Mouse (Mus musculus) heart, embryonic 11.5 days (tissue): ENCODE data around the gene Cks1b. TPM values are rescaled to one million over a fixed set of nuclear protein-coding genes. Genes with fewer than 3 reads are reported as not detected.

ENCODE experiments used
- ATAC-seq: fragments of 200-750 bp; cut with Nextera tagmentation; replicated peaks from 2 replicates; pipeline ENCODE4 v1.8.0; 2017; ENCODE audit warnings: moderate library complexity; ENCODE audit not compliant: insufficient number of reproducible peaks, low FRiP score, low TSS enrichment
- H3K27ac ChIP-seq: fragments of 300-500 bp; sonication (generic); 2 replicates; pipeline ENCODE4 v1.5.1; 2014; ENCODE audit warnings: mild to moderate bottlenecking, low read depth, low read length
- H3K27me3 ChIP-seq: fragments of 300-500 bp; sonication (generic); 2 replicates; pipeline ENCODE4 v1.6.1; 2014; ENCODE audit warnings: mild to moderate bottlenecking, low read length, mixed read lengths; ENCODE audit not compliant: control insufficient read depth, insufficient read depth
- H3K36me3 ChIP-seq: fragments of 300-500 bp; sonication (generic); 2 replicates; pipeline ENCODE4 v1.6.1; 2014; ENCODE audit warnings: mild to moderate bottlenecking, low read length, moderate library complexity, mixed read lengths; ENCODE audit not compliant: control insufficient read depth, insufficient read depth
- H3K4me1 ChIP-seq: fragments of 300-500 bp; sonication (generic); 2 replicates; pipeline ENCODE4 v1.6.1; 2014; ENCODE audit warnings: low read length; ENCODE audit not compliant: control insufficient read depth, insufficient read depth
- H3K4me2 ChIP-seq: fragments of 300-500 bp; sonication (generic); 2 replicates; pipeline ENCODE4 v1.6.1; 2014; ENCODE audit warnings: mild to moderate bottlenecking, moderate library complexity
- H3K4me3 ChIP-seq: fragments of 300-500 bp; sonication (generic); 2 replicates; pipeline ENCODE4 v1.5.1; 2014; ENCODE audit warnings: low read depth, low read length
- H3K9ac ChIP-seq: fragments of 300-500 bp; sonication (generic); 2 replicates; pipeline ENCODE4 v1.6.1; 2014; ENCODE audit warnings: mild to moderate bottlenecking, low read depth, low read length, moderate library complexity
- H3K9me3 ChIP-seq: fragments of 300-500 bp; sonication (generic); replicated peaks from 2 replicates; pipeline ENCODE4 v1.6.1; 2016; ENCODE audit warnings: low read length; ENCODE audit not compliant: control insufficient read depth
- WGBS: fragments of 180-500 bp; shearing (Covaris S2); extraction: QIAGEN DNeasy Blood & Tissue Kit; methylation state at CpG from one replicate; pipeline ENCODE4 v1.1.7; 2014; ENCODE audit not compliant: insufficient replicate concordance; 5-methylcytosine and 5-hydroxymethylcytosine counted together
- polyA plus RNA-seq: library from polyadenylated mRNA; unstranded; fragments of >200 nt; fragmentation: Nextera tagmentation; extraction: Ambion mirVana; gene quantifications from 2 replicates; pipeline ENCODE4 v1.2.1, GENCODE M21; 2014

Cks1b gene
- polyA plus RNA-seq, 1 experiment from 2014 or later = 411 TPM

GRCm38 (mm10) chr3:89421002-89421774 is 3.0 kb upstream of the Cks1b start:
- WGBS = 1% methylated on average over 11 of the region's 11 CpGs
- Histone ChIP-seq H3K4me2 (peak overlapping the region; percentile 90), H3K4me1 (peaks cover 25% of the 10 kb centered on the region), H3K27me3 (no peaks in the 10 kb centered on the region), H3K9ac (peak overlapping the region; percentile 85), H3K9me3 (no peaks in the 10 kb centered on the region), H3K36me3 (peaks cover 6% of the 10 kb centered on the region), H3K4me3 (peak overlapping the region; percentile 60), H3K27ac (peak overlapping the region; percentile 97)
- peak; percentile 80 for ATAC-seq

- peaks cover 9% of the 10 kb centered on the region for H3K36me3 ChIP-seq
- H3K27me3 ChIP-seq = no peaks in the 10 kb centered on the region
- H3K4me1 ChIP-seq = peaks cover 25% of the 10 kb centered on the region
- H3K4me3 ChIP-seq = no peak overlapping the region
- H3K9me3 ChIP-seq = no peaks in the 10 kb centered on the region
- 60% methylated on average over 2 of the region's 2 CpGs for whole genome bisulfite sequencing
- ATAC-seq = no peak
- peak overlapping the region; percentile 90 for H3K4me2 ChIP-seq
- H3K9ac ChIP-seq = peak overlapping the region; percentile 11; the same call in 1 of the 2 replicates
- peak overlapping the region; percentile 97 for H3K27ac ChIP-seq
Observed at GRCm38 (mm10) chr3:89420421-89420820, 2.2 kb upstream of the Cks1b start.

GRCm38 (mm10) chr3:89419981-89420380 is 1.8 kb upstream of the Cks1b start:
- Histone ChIP-seq H3K9me3 (no peaks in the 10 kb centered on the region), H3K4me3 (peak overlapping the region; percentile 53), H3K9ac (peak overlapping the region; percentile 87; the same call in 1 of the 2 replicates), H3K27ac (peak overlapping the region; percentile 97), H3K36me3 (peaks cover 12% of the 10 kb centered on the region), H3K4me2 (peak overlapping the region; percentile 90), H3K27me3 (no peaks in the 10 kb centered on the region), H3K4me1 (peaks cover 25% of the 10 kb centered on the region)
- 17% methylated on average over 3 of the region's 3 CpGs for WGBS
- ATAC-seq = no peak

- H3K4me3 ChIP-seq = peak overlapping the region; percentile 53
- no peak for ATAC-seq
- no peaks in the 10 kb centered on the region for H3K27me3 ChIP-seq
- under 1% methylated on average over 9 of the region's 9 CpGs for whole genome bisulfite sequencing
- H3K9me3 ChIP-seq = no peaks in the 10 kb centered on the region
- peak overlapping the region; percentile 90 for H3K4me2 ChIP-seq
- H3K4me1 ChIP-seq = peaks cover 23% of the 10 kb centered on the region
- peak overlapping the region; percentile 87 for H3K9ac ChIP-seq
- H3K36me3 ChIP-seq = peaks cover 16% of the 10 kb centered on the region
- H3K27ac ChIP-seq = peak overlapping the region; percentile 97
Observed at GRCm38 (mm10) chr3:89419571-89419970, 1.4 kb upstream of the Cks1b start.

- H3K4me2 ChIP-seq = peak overlapping the region; percentile 90
- no peak for ATAC-seq
- no peaks in the 10 kb centered on the region for H3K9me3 ChIP-seq
- H3K27ac ChIP-seq = peak overlapping the region; percentile 97
- peak overlapping the region; percentile 53 for H3K4me3 ChIP-seq
- H3K36me3 ChIP-seq = peaks cover 18% of the 10 kb centered on the region
- H3K27me3 ChIP-seq = no peaks in the 10 kb centered on the region
- peaks cover 23% of the 10 kb centered on the region for H3K4me1 ChIP-seq
- peak overlapping the region; percentile 87 for H3K9ac ChIP-seq
- WGBS = under 1% methylated on average over 16 of the region's 16 CpGs
Observed at GRCm38 (mm10) chr3:89418861-89419250, 673 bp upstream of the Cks1b start.

- peaks cover 19% of the 10 kb centered on the region for H3K4me1 ChIP-seq
- no peak; the same call in 1 of the 2 replicates for ATAC-seq
- H3K27ac ChIP-seq = peak overlapping the region; percentile 97
- H3K36me3 ChIP-seq = peaks cover 20% of the 10 kb centered on the region
- no peaks in the 10 kb centered on the region for H3K27me3 ChIP-seq
- under 1% methylated on average over 20 of the region's 20 CpGs for WGBS
- H3K9ac ChIP-seq = peak overlapping the region; percentile 87
- H3K4me2 ChIP-seq = peak overlapping the region; percentile 90
- peak overlapping the region; percentile 53 for H3K4me3 ChIP-seq
- no peaks in the 10 kb centered on the region for H3K9me3 ChIP-seq
Observed at GRCm38 (mm10) chr3:89417840-89418169, 378 bp downstream of the Cks1b start.

- no peaks in the 10 kb centered on the region for H3K27me3 ChIP-seq
- H3K9ac ChIP-seq = peak overlapping the region; percentile 87
- 24% methylated on average over 2 of the region's 2 CpGs for WGBS
- no peak for ATAC-seq
- H3K27ac ChIP-seq = peak overlapping the region; percentile 47; the same call in 1 of the 2 replicates
- peaks cover 20% of the 10 kb centered on the region for H3K36me3 ChIP-seq
- peak overlapping the region; percentile 53 for H3K4me3 ChIP-seq
- peaks cover 17% of the 10 kb centered on the region for H3K4me1 ChIP-seq
- H3K9me3 ChIP-seq = no peaks in the 10 kb centered on the region
- H3K4me2 ChIP-seq = peak overlapping the region; percentile 90
Observed at GRCm38 (mm10) chr3:89417131-89417530, 1.1 kb downstream of the Cks1b start.

GRCm38 (mm10) chr3:89416158-89416557 is 2.0 kb downstream of the Cks1b start:
- no peak overlapping the region for H3K4me2 ChIP-seq

More at GRCm38 (mm10) chr3:89416158-89416557, 2.0 kb downstream of the Cks1b start:
- no peak overlapping the region for H3K9ac ChIP-seq
- H3K9me3 ChIP-seq = no peaks in the 10 kb centered on the region
- no peak overlapping the region for H3K27ac ChIP-seq
- H3K36me3 ChIP-seq = peaks cover 20% of the 10 kb centered on the region
- H3K4me1 ChIP-seq = peaks cover 8% of the 10 kb centered on the region
- no peak overlapping the region for H3K4me3 ChIP-seq
- no peak for ATAC-seq
- H3K27me3 ChIP-seq = no peaks in the 10 kb centered on the region
- 95% methylated on average over 8 of the region's 8 CpGs for WGBS
